Mouse (Mus musculus): ENCODE results near the gene Gria1.

GRCm38 (mm10) chr11:57105683-57106082 lies 94.5 kb downstream of the Gria1 start:
- TF ChIP-seq CTCF (IDR thresholded peaks at IDR 0.05; ENCODE audit: control insufficient read depth, insufficient read depth, low read length), result no peak
- TF ChIP-seq POLR2A (IDR thresholded peaks at IDR 0.05; ENCODE audit: borderline replicate concordance, control insufficient read depth, low read depth, low read length), result no peak

Measured in bone marrow, adult 2 months (tissue).